ENCODE assay signal across 8 mouse cellular contexts in genomic region chr11:116436725-116437331, GRCm38 (mm10). TPM values are rescaled to one million over a fixed set of nuclear protein-coding genes. Genes with fewer than 3 reads are reported as not detected.
DNase-seq lines count a peak whose midpoint lies in the region; ATAC-seq and TF ChIP-seq lines count a peak whose summit lies in the region.

No protein-coding gene starts in this region.

- no peak for ATAC-seq in hindbrain, embryonic 15.5 days (ENCODE audit: low FRiP score, low read depth)
- no peak for ATAC-seq in liver, embryonic 13.5 days (ENCODE audit: low read depth)
- no peak for ATAC-seq in neural tube, embryonic 12.5 days (ENCODE audit: low FRiP score, low read depth)
- no peak for ATAC-seq in frontal cortex, adult (ENCODE audit: low TSS enrichment)
- ATAC-seq in inflammation-experienced regulatory T-cells, adult 6 months = no peak

- peak; percentile 83 for DNase-seq in gastrocnemius, adult 18-20 months (ENCODE audit: low spot score)
- no peak for DNase-seq in gastrocnemius, postnatal 4 days (ENCODE audit: low spot score in 2 of 2)
- peak; percentile 87 for DNase-seq in gastrocnemius, adult 2 months
- peak; percentile 34 for DNase-seq in liver, embryonic 13.5 days

- TF ChIP-seq CTCF in gastrocnemius, adult 2 months (IDR thresholded peaks at IDR 0.05) = no peak

- 60% methylated on average over 4 of the region's 4 CpGs for WGBS in hindbrain, embryonic 15.5 days
- WGBS in liver, embryonic 13.5 days (ENCODE audit: insufficient replicate concordance) = 15% methylated on average over 4 of the region's 4 CpGs
- WGBS in neural tube, embryonic 12.5 days = 69% methylated on average over 4 of the region's 4 CpGs

- intact Hi-C loops in gastrocnemius, adult 2 months (cut with DNase I) = loop anchor here (5.0 kb wide), 1 partner anchor 50 kb away; no protein-coding TSS in a partner anchor

- H3K27ac ChIP-seq in gastrocnemius, adult 2 months = peak overlapping the region; percentile 95
- no peak overlapping the region for H3K27ac ChIP-seq in hindbrain, embryonic 15.5 days (replicated peaks)
- H3K27ac ChIP-seq in liver, embryonic 13.5 days = peak overlapping the region; percentile 94
- peak overlapping the region; percentile 8; the same call in 1 of the 2 replicates for H3K27ac ChIP-seq in neural tube, embryonic 12.5 days

- no peaks in the 10 kb centered on the region for H3K27me3 ChIP-seq in hindbrain, embryonic 15.5 days
- no peaks in the 10 kb centered on the region for H3K27me3 ChIP-seq in liver, embryonic 13.5 days
- H3K27me3 ChIP-seq in neural tube, embryonic 12.5 days (replicated peaks) = no peaks in the 10 kb centered on the region

- peaks cover 3% of the 10 kb centered on the region; the same call in 1 of the 2 replicates for H3K36me3 ChIP-seq in hindbrain, embryonic 15.5 days
- H3K36me3 ChIP-seq in liver, embryonic 13.5 days = peaks cover 44% of the 10 kb centered on the region
- H3K36me3 ChIP-seq in neural tube, embryonic 12.5 days = peaks cover 27% of the 10 kb centered on the region

- H3K9ac ChIP-seq in hindbrain, embryonic 15.5 days = 0 out of 2 replicates have a peak overlapping the region, but pooled peaks have one; percentile 17
- peak overlapping the region; percentile 95 for H3K9ac ChIP-seq in liver, embryonic 13.5 days
- peak overlapping the region; percentile 40 for H3K9ac ChIP-seq in neural tube, embryonic 12.5 days

- H3K4me1 ChIP-seq in hindbrain, embryonic 15.5 days (replicated peaks) = peaks cover 29% of the 10 kb centered on the region
- peaks cover 66% of the 10 kb centered on the region for H3K4me1 ChIP-seq in liver, embryonic 13.5 days (replicated peaks)
- peaks cover 29% of the 10 kb centered on the region for H3K4me1 ChIP-seq in neural tube, embryonic 12.5 days

- no peaks in the 10 kb centered on the region for H3K9me3 ChIP-seq in hindbrain, embryonic 15.5 days
- no peaks in the 10 kb centered on the region for H3K9me3 ChIP-seq in liver, embryonic 13.5 days (replicated peaks)
- H3K9me3 ChIP-seq in neural tube, embryonic 12.5 days = no peaks in the 10 kb centered on the region

- H3K4me3 ChIP-seq in gastrocnemius, adult 2 months = peak overlapping the region; percentile 70
- H3K4me3 ChIP-seq in hindbrain, embryonic 15.5 days = no peak overlapping the region
- H3K4me3 ChIP-seq in liver, embryonic 13.5 days (replicated peaks) = peak overlapping the region; percentile 89
- no peak overlapping the region; the same call in 1 of the 2 replicates for H3K4me3 ChIP-seq in neural tube, embryonic 12.5 days

- peak overlapping the region; percentile 74 for H3K4me2 ChIP-seq in hindbrain, embryonic 15.5 days
- H3K4me2 ChIP-seq in liver, embryonic 13.5 days = peak overlapping the region; percentile 76
- H3K4me2 ChIP-seq in neural tube, embryonic 12.5 days (replicated peaks) = peak overlapping the region; percentile 84

RNA-seq across cellular contexts. Expression of gene Ubald2, which starts 2.9 kb away (rescaled TPM):
- 10 to 100 TPM; 32.1 to 45.8 TPM for total RNA-seq in gastrocnemius, adult 18-20 months (2021)
- 10 to 100 TPM; 44.6 to 45.1 TPM for total RNA-seq in gastrocnemius, postnatal 4 days (2021)
- total RNA-seq in gastrocnemius, adult 2 months (2021) = 10 to 100 TPM; 38.7 to 50.9 TPM
- 42.7 and 44.3 TPM in 2 replicates for polyA plus RNA-seq in hindbrain, embryonic 15.5 days (2015; fragmentation: Nextera tagmentation; extraction: Ambion mirVana)
- 28.2 and 33.0 TPM in 2 replicates for polyA plus RNA-seq in liver, embryonic 13.5 days (2015; fragmentation: Nextera tagmentation; extraction: Ambion mirVana)
- 53.8 and 72.3 TPM in 2 replicates for polyA plus RNA-seq in neural tube, embryonic 12.5 days (2016; fragmentation: Nextera tagmentation; extraction: Ambion mirVana)
- polyA plus RNA-seq in inflammation-experienced regulatory T-cells, adult 6 months (2017; shearing (Covaris generic)) = 10 to 100 TPM; 10.4 to 14.6 (median 10.6) TPM

RNA-seq across cellular contexts. Expression of gene Rnf157, which starts 24.0 kb away (rescaled TPM):
- 10 to 100 TPM; 24.2 to 27.5 TPM for total RNA-seq in gastrocnemius, adult 18-20 months (2021)
- 10 to 100 TPM; 32.8 to 37.3 TPM for total RNA-seq in gastrocnemius, postnatal 4 days (2021)
- 10 to 100 TPM; 24.3 to 32.0 TPM for total RNA-seq in gastrocnemius, adult 2 months (2021)
- polyA plus RNA-seq in hindbrain, embryonic 15.5 days (2015; fragmentation: Nextera tagmentation; extraction: Ambion mirVana) = 69.8 and 78.1 TPM in 2 replicates
- 1.1 and 1.4 TPM in 2 replicates for polyA plus RNA-seq in liver, embryonic 13.5 days (2015; fragmentation: Nextera tagmentation; extraction: Ambion mirVana)
- polyA plus RNA-seq in neural tube, embryonic 12.5 days (2016; fragmentation: Nextera tagmentation; extraction: Ambion mirVana) = 54.3 and 62.8 TPM in 2 replicates
- polyA plus RNA-seq in inflammation-experienced regulatory T-cells, adult 6 months (2017; shearing (Covaris generic)) = 10 to 100 TPM in 1 of 3 experiments, 1 to 10 TPM in 2; 3.0 to 15.1 (median 8.5) TPM

RNA-seq across cellular contexts. Expression of gene Qrich2, which starts 29.2 kb away (rescaled TPM):
- not detected for total RNA-seq in gastrocnemius, adult 18-20 months (2021)
- under 1 TPM; 0.02 to 0.10 TPM for total RNA-seq in gastrocnemius, postnatal 4 days (2021)
- total RNA-seq in gastrocnemius, adult 2 months (2021) = under 1 TPM in 1 of 2 experiments, not detected in 1; 0.06 TPM
- polyA plus RNA-seq in hindbrain, embryonic 15.5 days (2015; fragmentation: Nextera tagmentation; extraction: Ambion mirVana) = 0.07 and 0.47 TPM in 2 replicates
- polyA plus RNA-seq in liver, embryonic 13.5 days (2015; fragmentation: Nextera tagmentation; extraction: Ambion mirVana) = not detected in 2 replicates
- not detected in 2 replicates for polyA plus RNA-seq in neural tube, embryonic 12.5 days (2016; fragmentation: Nextera tagmentation; extraction: Ambion mirVana)
- not detected for polyA plus RNA-seq in inflammation-experienced regulatory T-cells, adult 6 months (2017; shearing (Covaris generic))

RNA-seq across cellular contexts. Expression of gene Prpsap1, which starts 57.2 kb away (rescaled TPM):
- total RNA-seq in gastrocnemius, adult 18-20 months (2021) = 10 to 100 TPM; 12.3 to 12.5 TPM
- 10 to 100 TPM; 43.3 to 49.6 TPM for total RNA-seq in gastrocnemius, postnatal 4 days (2021)
- total RNA-seq in gastrocnemius, adult 2 months (2021) = 10 to 100 TPM; 14.2 to 15.1 TPM
- polyA plus RNA-seq in hindbrain, embryonic 15.5 days (2015; fragmentation: Nextera tagmentation; extraction: Ambion mirVana) = 181 and 186 TPM in 2 replicates
- polyA plus RNA-seq in liver, embryonic 13.5 days (2015; fragmentation: Nextera tagmentation; extraction: Ambion mirVana) = 59.3 and 62.7 TPM in 2 replicates
- 199 and 200 TPM in 2 replicates for polyA plus RNA-seq in neural tube, embryonic 12.5 days (2016; fragmentation: Nextera tagmentation; extraction: Ambion mirVana)
- polyA plus RNA-seq in inflammation-experienced regulatory T-cells, adult 6 months (2017; shearing (Covaris generic)) = 10 to 100 TPM; 23.4 to 58.2 (median 50.6) TPM

Comparison
In these comparisons a context has a peak if more than half of its experiments do, and no peak if none do; other contexts are left out.
1. DNase-seq: peak in gastrocnemius, adult 18-20 months (single experiment), gastrocnemius, adult 2 months (single experiment) and liver, embryonic 13.5 days (single experiment); none in gastrocnemius, postnatal 4 days (0 of 2).
2. H3K4me3 ChIP-seq: peak in gastrocnemius, adult 2 months (single experiment) and liver, embryonic 13.5 days (single experiment); none in hindbrain, embryonic 15.5 days (single experiment) and neural tube, embryonic 12.5 days (single experiment).
3. H3K9ac ChIP-seq: peak in every context shown above with its lines; median percentile 95 in liver, embryonic 13.5 days; 40 in neural tube, embryonic 12.5 days; 17 in hindbrain, embryonic 15.5 days.
4. Peak in every context shown above with its lines, with median percentiles within 50 percentile points of each other: H3K4me2 ChIP-seq.